Mouse (Mus musculus) CH12.LX (cell line): ENCODE results near the gene Tlx1.

ENCODE experiments used
- BHLHE40 ChIP-seq: IDR thresholded peaks from 2 replicates; pipeline ENCODE4 v1.6.1; 2011; ENCODE audit warnings: mild to moderate bottlenecking, low read depth, low read length, improper control_type of control experiment
- CHD1 ChIP-seq: IDR thresholded peaks from 2 replicates; pipeline ENCODE4 v1.6.1; 2012; ENCODE audit warnings: low read depth, low read length, improper control_type of control experiment, inconsistent platforms
- CTCF ChIP-seq, 2 experiments: IDR thresholded peaks in 1 of 2; conservative IDR thresholded peaks in 1 of 2; 2 replicates each; pipeline ENCODE4 v1.5.1; 2011 to 2012; ENCODE audit warnings: low read depth in 2 of 2, low read length in 2 of 2, improper control_type of control experiment in 1 of 2, inconsistent platforms in 1 of 2, mild to moderate bottlenecking in 1 of 2, moderate library complexity in 1 of 2
- MAX ChIP-seq: IDR thresholded peaks from 2 replicates; pipeline ENCODE4 v1.6.1; 2011; ENCODE audit warnings: low read length, improper control_type of control experiment
- POLR2A ChIP-seq: IDR thresholded peaks from 2 replicates; pipeline ENCODE4 v1.6.1; 2011; ENCODE audit warnings: low read depth, mild to moderate bottlenecking, improper control_type of control experiment, low read length
- POLR2AphosphoS2 ChIP-seq: IDR thresholded peaks from 2 replicates; pipeline ENCODE4 v1.6.1; 2011; ENCODE audit warnings: low read depth, low read length, improper control_type of control experiment
- RCOR1 ChIP-seq: conservative IDR thresholded peaks from 2 replicates; pipeline ENCODE4 v1.6.1; 2012; ENCODE audit warnings: low read depth, mild to moderate bottlenecking, inconsistent platforms, low read length, improper control_type of control experiment
- ZC3H11A ChIP-seq: IDR thresholded peaks from 2 replicates; pipeline ENCODE4 v1.6.1; 2012; ENCODE audit warnings: low read depth, mild to moderate bottlenecking, inconsistent platforms, low read length, improper control_type of control experiment

DNA sequence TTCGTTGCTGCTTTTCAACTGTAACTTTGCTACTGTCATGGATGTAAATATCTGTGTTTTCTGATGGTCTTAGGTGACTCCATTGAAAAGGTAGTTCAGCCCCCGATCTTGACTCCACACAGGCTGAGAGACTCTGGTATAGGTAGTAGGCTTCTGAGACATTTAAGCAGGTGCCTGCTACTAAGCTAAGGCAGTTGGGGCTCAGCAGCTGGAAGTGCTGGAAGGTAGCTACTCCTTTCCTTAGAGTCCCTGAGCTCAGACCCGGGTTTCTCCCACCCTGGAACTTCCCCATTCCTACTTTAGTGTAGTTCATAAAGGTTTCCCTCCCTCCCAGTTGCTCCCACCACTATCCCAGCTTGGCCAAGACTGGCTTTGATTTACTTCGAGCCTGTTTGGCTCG is 9.5 kb downstream of the Tlx1 start:
- no peak for TF ChIP-seq ZC3H11A
- TF ChIP-seq CHD1: no peak
- no peak for TF ChIP-seq POLR2A
- no peak for TF ChIP-seq MAX
- no peak for TF ChIP-seq CTCF (conservative IDR thresholded peaks at IDR 0.05 in 1 of 2, IDR thresholded peaks at IDR 0.05 in 1 of 2; ENCODE audit: low read depth in 2 of 2, low read length in 2 of 2)
- TF ChIP-seq POLR2AphosphoS2: no peak
- no peak for TF ChIP-seq BHLHE40
- no peak for TF ChIP-seq RCOR1
